Mouse (Mus musculus) MEL-GATA-1-ER (cell line): ENCODE data around the gene Fam174b.

Experiments
- DNase-seq: peaks from one replicate; pipeline ENCODE4 v3.0.0-alpha.2; 2012; ENCODE audit warnings: low read depth; ENCODE audit errors: extremely low read depth

The Fam174b gene

GRCm38 (mm10) chr7:73740111-73741035 is at the start of gene Fam174b:
Gene Fam174b, plus strand, starts transcription at chr7:73740302.
- DNase-seq = no peak

GRCm38 (mm10) chr7:73697092-73697491 is 43.0 kb upstream of the Fam174b start:
- DNase-seq = no peak

- no peak for DNase-seq
These were observed 35.8 kb upstream of the Fam174b start for GRCm38 (mm10) chr7:73704305-73704704.

GRCm38 (mm10) chr7:73713506-73713905 is 26.6 kb upstream of the Fam174b start:
- DNase-seq = no peak

GRCm38 (mm10) chr7:73715928-73716749 is 24.0 kb upstream of the Fam174b start:
- DNase-seq = no peak

- DNase-seq = no peak
These were observed 23.3 kb upstream of the Fam174b start for GRCm38 (mm10) chr7:73716841-73717240.

- no peak for DNase-seq
These were observed 22.1 kb upstream of the Fam174b start for GRCm38 (mm10) chr7:73718031-73718430.

GRCm38 (mm10) chr7:73718497-73719007 is 21.6 kb upstream of the Fam174b start:
- DNase-seq = no peak

GRCm38 (mm10) chr7:73721046-73721445 is 19.1 kb upstream of the Fam174b start:
- no peak for DNase-seq

- DNase-seq = no peak
These were observed 18.3 kb upstream of the Fam174b start for GRCm38 (mm10) chr7:73721764-73722163.

- DNase-seq = no peak
These were observed 10.2 kb upstream of the Fam174b start for GRCm38 (mm10) chr7:73729913-73730312.

GRCm38 (mm10) chr7:73730430-73731022 is 9.6 kb upstream of the Fam174b start:
- no peak for DNase-seq

GRCm38 (mm10) chr7:73736046-73736445 is 4.1 kb upstream of the Fam174b start:
- DNase-seq = no peak

GRCm38 (mm10) chr7:73741392-73741791 is 1.3 kb downstream of the Fam174b start:
- DNase-seq = no peak

- no peak for DNase-seq
These were observed 1.7 kb downstream of the Fam174b start for GRCm38 (mm10) chr7:73741841-73742240.

GRCm38 (mm10) chr7:73743144-73743543 is 3.0 kb downstream of the Fam174b start:
- DNase-seq = no peak

GRCm38 (mm10) chr7:73743831-73744370 is 3.8 kb downstream of the Fam174b start:
- DNase-seq = no peak

- DNase-seq = no peak
These were observed 5.8 kb downstream of the Fam174b start for GRCm38 (mm10) chr7:73745903-73746302.

GRCm38 (mm10) chr7:73746836-73747235 is 6.7 kb downstream of the Fam174b start:
- DNase-seq = no peak

GRCm38 (mm10) chr7:73747531-73747930 is 7.4 kb downstream of the Fam174b start:
- no peak for DNase-seq

GRCm38 (mm10) chr7:73748437-73749108 is 8.5 kb downstream of the Fam174b start:
- DNase-seq = no peak
